Mouse (Mus musculus) CH12.LX (cell line): ENCODE data around the gene Slc32a1. TPM values are rescaled to one million over a fixed set of nuclear protein-coding genes. Genes with fewer than 3 reads are reported as not detected.
A peak's percentile ranks its signal among the peaks of the same experiment; 100 is the strongest.

Experiments used
- DNase-seq: peaks from one replicate; pipeline ENCODE4 v3.0.0-alpha.2; 2013; ENCODE audit errors: extremely low read depth
- H3K27ac ChIP-seq: 2 replicates; pipeline ENCODE4 v1.5.1; 2012; ENCODE audit warnings: low read depth, mild to moderate bottlenecking, control low read depth, moderate library complexity; ENCODE audit not compliant: insufficient read depth
- H3K27me3 ChIP-seq: replicated peaks from 2 replicates; pipeline ENCODE3; 2012; ENCODE audit warnings: inconsistent platforms
- H3K36me3 ChIP-seq, 2 experiments: replicated peaks in 1 of 2; 2 replicates each; pipeline versions ENCODE3 to v1.6.1; 2012; ENCODE audit warnings: inconsistent platforms in 1 of 2, low read length in 1 of 2, mild to moderate bottlenecking in 1 of 2, mixed read lengths in 1 of 2, moderate library complexity in 1 of 2; ENCODE audit not compliant: control insufficient read depth in 1 of 2, insufficient read depth in 1 of 2
- H3K4me1 ChIP-seq, 2 experiments: 2 replicates each; pipeline ENCODE4 v1.6.1; 2012; ENCODE audit warnings: inconsistent platforms in 1 of 2, moderate library complexity in 1 of 2; ENCODE audit not compliant: insufficient read depth in 2 of 2, control insufficient read depth in 1 of 2
- H3K4me2 ChIP-seq: 2 replicates; pipeline ENCODE4 v1.6.1; 2012; ENCODE audit warnings: low read depth, mild to moderate bottlenecking, control low read depth; ENCODE audit not compliant: poor library complexity, insufficient read depth, severe bottlenecking
- H3K4me3 ChIP-seq, 3 experiments: fragments of 150-350 bp in 1 of 3; sonication (generic) in 1 of 3; replicated peaks in 1 of 3; 2 replicates each; pipeline versions ENCODE3 to v1.5.1; 2011 to 2012; ENCODE audit warnings: low read depth in 2 of 3, low read length in 2 of 3, mild to moderate bottlenecking in 2 of 3, moderate library complexity in 2 of 3, control low read depth in 1 of 3, improper control_type of control experiment in 1 of 3, inconsistent platforms in 1 of 3, mixed read lengths in 1 of 3; ENCODE audit not compliant: poor library complexity in 1 of 3
- H3K79me2 ChIP-seq: replicated peaks from 2 replicates; pipeline ENCODE4 v1.6.1; 2012; ENCODE audit warnings: mild to moderate bottlenecking, moderate library complexity; ENCODE audit not compliant: control insufficient read depth, poor library complexity, insufficient read depth, severe bottlenecking; ENCODE audit errors: extremely low read depth
- H3K9ac ChIP-seq: 2 replicates; pipeline ENCODE4 v1.6.1; 2012; ENCODE audit warnings: low read depth, mild to moderate bottlenecking, control low read depth, moderate library complexity; ENCODE audit not compliant: insufficient read depth
- H3K9me3 ChIP-seq: replicated peaks from 2 replicates; pipeline ENCODE3; 2012; ENCODE audit warnings: low read length, inconsistent platforms, mixed read lengths
- BHLHE40 ChIP-seq: IDR thresholded peaks from 2 replicates; pipeline ENCODE4 v1.6.1; 2011; ENCODE audit warnings: mild to moderate bottlenecking, low read depth, low read length, improper control_type of control experiment
- CHD1 ChIP-seq: IDR thresholded peaks from 2 replicates; pipeline ENCODE4 v1.6.1; 2012; ENCODE audit warnings: low read depth, low read length, improper control_type of control experiment, inconsistent platforms
- CTCF ChIP-seq, 2 experiments: IDR thresholded peaks in 1 of 2; conservative IDR thresholded peaks in 1 of 2; 2 replicates each; pipeline ENCODE4 v1.5.1; 2011 to 2012; ENCODE audit warnings: low read depth in 2 of 2, low read length in 2 of 2, improper control_type of control experiment in 1 of 2, inconsistent platforms in 1 of 2, mild to moderate bottlenecking in 1 of 2, moderate library complexity in 1 of 2
- ETS1 ChIP-seq: conservative IDR thresholded peaks from 2 replicates; pipeline ENCODE4 v1.6.1; 2012; ENCODE audit warnings: low read depth, mild to moderate bottlenecking, inconsistent platforms, low read length, improper control_type of control experiment, moderate library complexity
- HCFC1 ChIP-seq: IDR thresholded peaks from 2 replicates; pipeline ENCODE4 v1.6.1; 2012; ENCODE audit warnings: low read depth, mild to moderate bottlenecking, inconsistent platforms, low read length, improper control_type of control experiment
- KAT2A ChIP-seq: IDR thresholded peaks from 2 replicates; pipeline ENCODE4 v1.6.1; 2012; ENCODE audit warnings: low read length, improper control_type of control experiment, inconsistent platforms; ENCODE audit not compliant: insufficient replicate concordance
- MYC ChIP-seq: IDR thresholded peaks from 2 replicates; pipeline ENCODE4 v1.6.1; 2011; ENCODE audit warnings: low read depth, mild to moderate bottlenecking, improper control_type of control experiment, low read length
- RAD21 ChIP-seq: IDR thresholded peaks from 2 replicates; pipeline ENCODE4 v1.6.1; 2011; ENCODE audit warnings: low read depth, mild to moderate bottlenecking, low read length, improper control_type of control experiment, moderate library complexity
- RCOR1 ChIP-seq: conservative IDR thresholded peaks from 2 replicates; pipeline ENCODE4 v1.6.1; 2012; ENCODE audit warnings: low read depth, mild to moderate bottlenecking, inconsistent platforms, low read length, improper control_type of control experiment
- SMC3 ChIP-seq: IDR thresholded peaks from 2 replicates; pipeline ENCODE4 v1.6.1; 2011; ENCODE audit warnings: low read depth, low read length, improper control_type of control experiment
- TBP ChIP-seq: conservative IDR thresholded peaks from 2 replicates; pipeline ENCODE4 v1.6.1; 2011; ENCODE audit warnings: low read depth, low read length, improper control_type of control experiment
- UBTF ChIP-seq: IDR thresholded peaks from 2 replicates; pipeline ENCODE4 v1.6.1; 2012; ENCODE audit warnings: low read depth, mild to moderate bottlenecking, inconsistent platforms, low read length, improper control_type of control experiment, moderate library complexity
- USF1 ChIP-seq: IDR thresholded peaks from 2 replicates; pipeline ENCODE4 v1.6.1; 2014; ENCODE audit warnings: low read depth, mild to moderate bottlenecking, inconsistent platforms, low read length, improper control_type of control experiment
- ZC3H11A ChIP-seq: IDR thresholded peaks from 2 replicates; pipeline ENCODE4 v1.6.1; 2012; ENCODE audit warnings: low read depth, mild to moderate bottlenecking, inconsistent platforms, low read length, improper control_type of control experiment
- ZKSCAN1 ChIP-seq: IDR thresholded peaks from 2 replicates; pipeline ENCODE4 v1.6.1; 2012; ENCODE audit warnings: low read depth, inconsistent platforms, low read length, improper control_type of control experiment, borderline replicate concordance
- ZNF384 ChIP-seq: IDR thresholded peaks from 2 replicates; pipeline ENCODE4 v1.6.1; 2012; ENCODE audit warnings: low read depth, low read length, improper control_type of control experiment, inconsistent platforms
- dilution Hi-C: fragments of 300-500 bp; cut with MboI; formaldehyde crosslinking; loops from 2 replicates; pipeline ENCODE4 v1.14.3; 2020; ENCODE audit warnings: low sequenced_read_pairs; ENCODE audit not compliant: extremely low pct_unique_long_range_greater_than_20kb, extremely low pct_ligation_motif_present
- in situ Hi-C: fragments of 300-500 bp; cut with MboI; formaldehyde crosslinking; loops from 3 replicates; pipeline ENCODE4 v1.14.3; 2019; ENCODE audit warnings: low sequenced_read_pairs, low pct_ligation_motif_present, low pct_unique_long_range_greater_than_20kb, mixed read lengths
- polyA plus RNA-seq: library from polyadenylated mRNA; unstranded; fragments of >175 nt; gene quantifications from 2 replicates; pipeline ENCODE4 v1.2.1, GENCODE M21; 2012; ENCODE audit warnings: low read depth; ENCODE audit not compliant: insufficient read length
- total RNA-seq, 2 experiments: library from RNA; depleted of rRNA; stranded (reverse); fragments of 300-350 nt in 1 of 2; fragments of >200 nt in 1 of 2; gene quantifications; 2 replicates each; pipeline ENCODE4 v1.2.3; 2012 to 2014

Slc32a1 gene
- total and polyA plus RNA-seq, 3 experiments, result not detected

DNA sequence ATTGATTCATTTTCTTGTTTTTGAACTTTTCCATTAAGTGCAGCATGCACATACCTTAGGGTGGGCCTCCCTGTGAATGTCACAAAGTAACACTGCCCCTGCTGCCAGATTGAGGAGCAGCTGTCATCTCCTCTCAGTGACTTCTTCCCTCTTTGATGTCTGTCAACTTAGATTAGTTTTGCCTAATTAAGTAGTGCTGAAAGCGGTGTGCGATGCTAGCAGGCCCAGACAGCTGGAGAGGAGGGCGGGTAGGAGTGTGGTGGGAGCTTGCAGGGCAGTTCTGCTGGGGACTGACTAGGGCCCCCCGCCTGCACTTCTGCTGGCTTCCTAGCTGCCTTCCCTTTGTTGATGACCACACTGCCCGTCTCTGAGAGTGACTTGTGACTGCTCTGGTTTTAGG, 21.3 kb downstream of the Slc32a1 start:
- Histone ChIP-seq H3K27me3 (no peaks in the 10 kb centered on the region), H3K4me1 (peaks cover 0 to 5% of the 10 kb centered on the region in 2 experiments; a peak in 1 of 4 replicates), H3K36me3 (peaks cover 82 to 96% of the 10 kb centered on the region in 2 experiments), H3K9ac (no peak overlapping the region), H3K4me2 (no peak overlapping the region), H3K27ac (no peak overlapping the region), H3K79me2 (peaks cover under 1% of the 10 kb centered on the region; the same call in 1 of the 2 replicates), H3K9me3 (no peaks in the 10 kb centered on the region), H3K4me3 (no peak overlapping the region)
- no peak for DNase-seq
- dilution Hi-C loops, result no loop called here
- in situ Hi-C loops, result loop anchor here (25.0 kb wide), 2 partner anchors 230 to 270 kb away; no protein-coding TSS in a partner anchor
- TF ChIP-seq MYC (no peak), ZKSCAN1 (no peak), KAT2A (no peak), USF1 (no peak), BHLHE40 (no peak), SMC3 (no peak), TBP (no peak), HCFC1 (no peak), ZNF384 (no peak), RCOR1 (no peak), CHD1 (no peak), ETS1 (no peak)

DNA sequence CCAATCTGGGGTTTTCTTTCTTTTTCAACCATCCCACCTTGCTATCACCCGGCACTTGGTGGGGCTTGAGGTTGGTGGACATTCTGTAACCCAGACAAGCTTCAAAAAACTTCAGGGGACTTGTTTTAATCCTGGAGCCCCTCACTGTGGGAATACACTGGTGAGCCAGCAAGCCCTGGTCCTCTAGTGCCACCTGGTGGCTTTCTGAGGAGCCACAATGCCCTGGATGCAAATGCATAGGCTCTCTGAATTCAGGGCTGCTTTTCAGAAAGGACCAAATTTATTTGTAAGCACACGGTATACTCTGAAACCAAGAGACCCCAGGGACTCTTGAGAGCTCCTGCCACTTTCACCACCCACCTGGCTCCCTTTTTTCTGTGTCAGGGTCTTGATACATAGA, 31.3 kb downstream of the Slc32a1 start:
- H3K27me3 ChIP-seq, result no peaks in the 10 kb centered on the region
- H3K9ac ChIP-seq, result no peak overlapping the region
- H3K4me1 ChIP-seq, result peaks cover 0 to 8% of the 10 kb centered on the region in 2 experiments; a peak in 2 of 4 replicates
- H3K27ac ChIP-seq, result no peak overlapping the region
- H3K79me2 ChIP-seq, result no peaks in the 10 kb centered on the region
- peaks cover 43 to 73% of the 10 kb centered on the region in 2 experiments for H3K36me3 ChIP-seq
- TF ChIP-seq SMC3 (peak; percentile 82), CTCF (conservative IDR thresholded peaks at IDR 0.05 in 1 of 2, IDR thresholded peaks at IDR 0.05 in 1 of 2; ENCODE audit: low read depth in 2 of 2, low read length in 2 of 2) (peak; percentile 88 to 93), ZC3H11A (peak; percentile 4; the same call in 1 of the 2 replicates), RAD21 (peak; percentile 83), UBTF (no peak)
- DNase-seq, result peak; percentile 63
- peaks cover 8% of the 10 kb centered on the region for H3K9me3 ChIP-seq
- no peak overlapping the region for H3K4me2 ChIP-seq
- in situ Hi-C loops (loop anchor here (25.0 kb wide), 2 partner anchors 220 to 280 kb away; no protein-coding TSS in a partner anchor), dilution Hi-C loops (no loop called here)
- no peak overlapping the region for H3K4me3 ChIP-seq
